Mouse (Mus musculus) neural tube, embryonic 12.5 days (tissue): ENCODE measurements at regions not wholly inside any gene's neighbourhood (a gene's known extent, or its start where the extent isn't known, plus 50 kb on each side); places are given as distances from the start of the nearest gene placed in this dataset.

ENCODE experiments used
- ATAC-seq: fragments of 200-750 bp; cut with Nextera tagmentation; 2 replicates; pipeline ENCODE4 v1.8.0; 2017; ENCODE audit warnings: low read depth, mild to moderate bottlenecking, moderate TSS enrichment, moderate library complexity; ENCODE audit not compliant: low FRiP score
- H3K27ac ChIP-seq: fragments of 300-500 bp; sonication (generic); 2 replicates; pipeline ENCODE4 v1.5.1; 2016
- H3K27me3 ChIP-seq: fragments of 300-500 bp; sonication (generic); replicated peaks from 2 replicates; pipeline ENCODE4 v1.6.1; 2016; ENCODE audit warnings: mild to moderate bottlenecking
- H3K36me3 ChIP-seq: fragments of 300-500 bp; sonication (generic); 2 replicates; pipeline ENCODE4 v1.6.1; 2016; ENCODE audit warnings: mild to moderate bottlenecking
- H3K4me1 ChIP-seq: fragments of 300-500 bp; sonication (generic); 2 replicates; pipeline ENCODE4 v1.6.1; 2016
- H3K4me2 ChIP-seq: fragments of 300-500 bp; sonication (generic); replicated peaks from 2 replicates; pipeline ENCODE4 v1.6.1; 2016; ENCODE audit warnings: mild to moderate bottlenecking
- H3K4me3 ChIP-seq: fragments of 300-500 bp; sonication (generic); 2 replicates; pipeline ENCODE4 v1.5.1; 2016
- H3K9ac ChIP-seq: fragments of 300-500 bp; sonication (generic); 2 replicates; pipeline ENCODE4 v1.6.1; 2016; ENCODE audit warnings: mild to moderate bottlenecking
- H3K9me3 ChIP-seq: fragments of 300-500 bp; sonication (generic); 2 replicates; pipeline ENCODE4 v1.6.1; 2016; ENCODE audit warnings: mild to moderate bottlenecking
- WGBS: fragments of 180-500 bp; shearing (Covaris S2); methylation state at CpG from one replicate; pipeline ENCODE4 v1.1.7; 2016; 5-methylcytosine and 5-hydroxymethylcytosine counted together

GRCm38 (mm10) chr13:59393231-59393938 lies 191.6 kb downstream of the Agtpbp1 start:
- WGBS: 84% methylated on average over 12 of the region's 12 CpGs
- Histone ChIP-seq H3K27me3 (no peaks in the 10 kb centered on the region), H3K4me3 (no peak overlapping the region), H3K36me3 (no peaks in the 10 kb centered on the region), H3K9ac (no peak overlapping the region), H3K4me2 (no peak overlapping the region), H3K9me3 (no peaks in the 10 kb centered on the region), H3K4me1 (no peaks in the 10 kb centered on the region), H3K27ac (no peak overlapping the region)
- no peak for ATAC-seq

- WGBS: 91% methylated on average over 4 of the region's 4 CpGs
These were observed 192.2 kb downstream of the Agtpbp1 start for GRCm38 (mm10) chr13:59392828-59393227.

GRCm38 (mm10) chr13:59387627-59388325 lies 197.3 kb downstream of the Agtpbp1 start:
- Histone ChIP-seq H3K9ac (no peak overlapping the region), H3K27me3 (no peaks in the 10 kb centered on the region), H3K36me3 (no peaks in the 10 kb centered on the region), H3K27ac (no peak overlapping the region), H3K4me2 (no peak overlapping the region), H3K4me3 (no peak overlapping the region), H3K4me1 (peaks cover 7% of the 10 kb centered on the region; the same call in 1 of the 2 replicates), H3K9me3 (no peaks in the 10 kb centered on the region)
- 72% methylated on average over 14 of the region's 14 CpGs for WGBS
- ATAC-seq: peak; percentile 63; the same call in 1 of the 2 replicates

More at GRCm38 (mm10) chr13:59392828-59393227, 192.2 kb downstream of the Agtpbp1 start:
- Histone ChIP-seq H3K4me3 (no peak overlapping the region), H3K9ac (no peak overlapping the region), H3K27ac (no peak overlapping the region), H3K9me3 (no peaks in the 10 kb centered on the region), H3K4me2 (no peak overlapping the region), H3K27me3 (no peaks in the 10 kb centered on the region), H3K36me3 (no peaks in the 10 kb centered on the region), H3K4me1 (peaks cover 4% of the 10 kb centered on the region; the same call in 1 of the 2 replicates)
- ATAC-seq: no peak

GRCm38 (mm10) chr13:59386935-59387540 lies 198.0 kb downstream of the Agtpbp1 start:
- H3K36me3 ChIP-seq: no peaks in the 10 kb centered on the region
- H3K9me3 ChIP-seq: no peaks in the 10 kb centered on the region
- no peak overlapping the region for H3K4me3 ChIP-seq
- WGBS: 74% methylated on average over 7 of the region's 7 CpGs
- H3K27ac ChIP-seq: no peak overlapping the region
- no peaks in the 10 kb centered on the region for H3K27me3 ChIP-seq
- ATAC-seq: no peak
- no peak overlapping the region for H3K4me2 ChIP-seq
- H3K4me1 ChIP-seq: peaks cover 7% of the 10 kb centered on the region; the same call in 1 of the 2 replicates
- no peak overlapping the region for H3K9ac ChIP-seq

- Histone ChIP-seq H3K4me3 (no peak overlapping the region), H3K4me1 (peaks cover 7% of the 10 kb centered on the region; the same call in 1 of the 2 replicates), H3K27ac (no peak overlapping the region), H3K4me2 (no peak overlapping the region), H3K9me3 (no peaks in the 10 kb centered on the region), H3K9ac (no peak overlapping the region), H3K36me3 (no peaks in the 10 kb centered on the region), H3K27me3 (no peaks in the 10 kb centered on the region)
- WGBS: 75% methylated on average over 6 of the region's 6 CpGs
- ATAC-seq: no peak
These were observed 199.2 kb downstream of the Agtpbp1 start for GRCm38 (mm10) chr13:59385824-59386223.

- WGBS: 86% methylated on average over 12 of the region's 12 CpGs
- H3K9me3 ChIP-seq: no peaks in the 10 kb centered on the region
- no peak overlapping the region for H3K27ac ChIP-seq
- no peak overlapping the region for H3K9ac ChIP-seq
- no peak overlapping the region for H3K4me2 ChIP-seq
- H3K36me3 ChIP-seq: no peaks in the 10 kb centered on the region
- no peak for ATAC-seq
- H3K4me3 ChIP-seq: no peak overlapping the region
- no peaks in the 10 kb centered on the region for H3K27me3 ChIP-seq
- no peaks in the 10 kb centered on the region for H3K4me1 ChIP-seq
These were observed 214.7 kb downstream of the Agtpbp1 start for GRCm38 (mm10) chr13:59370141-59370816.

GRCm38 (mm10) chr13:59368550-59369449 lies 216.2 kb downstream of the Agtpbp1 start:
- Histone ChIP-seq H3K27me3 (no peaks in the 10 kb centered on the region), H3K36me3 (no peaks in the 10 kb centered on the region), H3K27ac (no peak overlapping the region), H3K4me1 (no peaks in the 10 kb centered on the region), H3K4me3 (no peak overlapping the region), H3K9ac (no peak overlapping the region), H3K4me2 (no peak overlapping the region), H3K9me3 (no peaks in the 10 kb centered on the region)
- no peak for ATAC-seq
- WGBS: 81% methylated on average over 13 of the region's 13 CpGs

GRCm38 (mm10) chr13:59365460-59365859 lies 219.6 kb downstream of the Agtpbp1 start:
- H3K27ac ChIP-seq: no peak overlapping the region
- no peaks in the 10 kb centered on the region for H3K27me3 ChIP-seq
- H3K4me2 ChIP-seq: no peak overlapping the region
- no peak for ATAC-seq
- H3K9me3 ChIP-seq: no peaks in the 10 kb centered on the region
- no peak overlapping the region for H3K4me3 ChIP-seq
- H3K9ac ChIP-seq: no peak overlapping the region
- WGBS: 40% methylated on average over 5 of the region's 5 CpGs
- no peaks in the 10 kb centered on the region for H3K36me3 ChIP-seq
- H3K4me1 ChIP-seq: no peaks in the 10 kb centered on the region

GRCm38 (mm10) chr13:59363428-59363827 lies 221.6 kb downstream of the Agtpbp1 start:
- H3K4me3 ChIP-seq: no peak overlapping the region
- H3K4me1 ChIP-seq: no peaks in the 10 kb centered on the region
- no peak for ATAC-seq
- H3K4me2 ChIP-seq: no peak overlapping the region
- H3K27ac ChIP-seq: no peak overlapping the region
- no peak overlapping the region for H3K9ac ChIP-seq
- no peaks in the 10 kb centered on the region for H3K36me3 ChIP-seq
- H3K27me3 ChIP-seq: no peaks in the 10 kb centered on the region
- no peaks in the 10 kb centered on the region for H3K9me3 ChIP-seq
- 76% methylated on average over 10 of the region's 10 CpGs for whole genome bisulfite sequencing

- no peak overlapping the region for H3K27ac ChIP-seq
- WGBS: 93% methylated on average over 7 of the region's 7 CpGs
- H3K36me3 ChIP-seq: no peaks in the 10 kb centered on the region
- no peaks in the 10 kb centered on the region for H3K9me3 ChIP-seq
- no peaks in the 10 kb centered on the region for H3K4me1 ChIP-seq
- H3K4me3 ChIP-seq: no peak overlapping the region
- no peak overlapping the region for H3K4me2 ChIP-seq
- no peak overlapping the region for H3K9ac ChIP-seq
- no peaks in the 10 kb centered on the region for H3K27me3 ChIP-seq
- no peak for ATAC-seq
These were observed 223.7 kb downstream of the Agtpbp1 start for GRCm38 (mm10) chr13:59361323-59361722.

GRCm38 (mm10) chr13:59360026-59360425 lies 225.0 kb downstream of the Agtpbp1 start:
- WGBS: 81% methylated on average over 3 of the region's 3 CpGs
- no peak for ATAC-seq
- Histone ChIP-seq H3K36me3 (no peaks in the 10 kb centered on the region), H3K27ac (no peak overlapping the region), H3K4me2 (no peak overlapping the region), H3K4me3 (no peak overlapping the region), H3K9me3 (no peaks in the 10 kb centered on the region), H3K27me3 (no peaks in the 10 kb centered on the region), H3K9ac (no peak overlapping the region), H3K4me1 (no peaks in the 10 kb centered on the region)
